Comparison of ENCODE assay signal across 22 mouse cellular contexts in the genomic region with DNA sequence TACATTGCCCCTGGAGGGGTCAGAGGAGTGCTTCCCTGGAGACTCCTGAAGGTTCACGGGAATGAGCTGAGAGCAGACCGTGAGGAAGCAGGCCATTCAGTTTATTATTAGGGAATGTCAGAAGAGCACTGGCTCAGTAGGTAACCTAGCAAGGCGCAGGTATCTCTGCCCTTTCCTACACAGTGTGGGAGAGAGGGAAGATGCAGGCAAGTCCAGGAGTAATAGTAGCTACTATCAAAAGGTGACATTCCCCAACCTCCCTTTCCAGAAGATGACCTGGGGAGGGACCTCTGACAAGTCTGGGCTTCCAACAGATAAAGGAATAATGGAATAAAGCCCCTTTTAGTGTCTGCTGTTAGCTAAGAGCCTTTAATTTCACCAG. TPM values are rescaled to one million over a fixed set of nuclear protein-coding genes. Genes with fewer than 3 reads are reported as not detected.
DNase-seq lines count a peak whose midpoint lies in the region; ATAC-seq and TF ChIP-seq lines count a peak whose summit lies in the region.
"Had no signal": no experiment of that assay in that cellular context is flagged by ENCODE, and none has a peak within 500 bp of the region (broad histone marks: within the 10 kb centered on the region; RNA-seq: fewer than 3 reads in every experiment).

No protein-coding gene starts in this region.

- intact Hi-C loops in gastrocnemius, adult 2 months (cut with DNase I): no loop called here

- H3K4me3 ChIP-seq in gastrocnemius, adult 2 months: no peak overlapping the region; the same call in 1 of the 2 replicates
- no peak overlapping the region for H3K4me3 ChIP-seq in hindbrain, embryonic 13.5 days
- H3K4me3 ChIP-seq in hindbrain, embryonic 10.5 days: no peak overlapping the region
- no peak overlapping the region for H3K4me3 ChIP-seq in midbrain, postnatal 0 days (ENCODE audit: low read depth, low read length)
- no peak overlapping the region for H3K4me3 ChIP-seq in midbrain, embryonic 10.5 days
- H3K4me3 ChIP-seq in cerebellum, adult 2 months (replicated peaks; ENCODE audit: insufficient read depth, low read depth, low read length): no peak overlapping the region
- H3K4me3 ChIP-seq: hindbrain, embryonic 15.5 days; limb, embryonic 13.5 days; neural tube, embryonic 13.5 days; stomach, embryonic 15.5 days had no signal

- no peaks in the 10 kb centered on the region for H3K9me3 ChIP-seq in hindbrain, embryonic 13.5 days
- H3K9me3 ChIP-seq in hindbrain, embryonic 10.5 days: no peaks in the 10 kb centered on the region
- H3K9me3 ChIP-seq in midbrain, postnatal 0 days (ENCODE audit: low read length): no peaks in the 10 kb centered on the region
- no peaks in the 10 kb centered on the region for H3K9me3 ChIP-seq in midbrain, embryonic 10.5 days (replicated peaks)
- H3K9me3 ChIP-seq: hindbrain, embryonic 15.5 days; limb, embryonic 13.5 days; neural tube, embryonic 13.5 days; stomach, embryonic 15.5 days had no signal

- peaks cover 20% of the 10 kb centered on the region for H3K4me1 ChIP-seq in hindbrain, embryonic 13.5 days (replicated peaks)
- peaks cover 11% of the 10 kb centered on the region for H3K4me1 ChIP-seq in hindbrain, embryonic 10.5 days (replicated peaks)
- peaks cover 2% of the 10 kb centered on the region for H3K4me1 ChIP-seq in midbrain, postnatal 0 days (ENCODE audit: insufficient read depth, low read length)
- peaks cover 26% of the 10 kb centered on the region for H3K4me1 ChIP-seq in midbrain, embryonic 10.5 days
- H3K4me1 ChIP-seq in cerebellum, adult 2 months (ENCODE audit: control insufficient read depth, insufficient read depth, low read length): peaks cover 44% of the 10 kb centered on the region

- WGBS in hindbrain, embryonic 13.5 days: 62% methylated on average over 3 of the region's 3 CpGs
- WGBS in hindbrain, embryonic 10.5 days: 61% methylated on average over 3 of the region's 3 CpGs
- WGBS in midbrain, postnatal 0 days: 39% methylated on average over 3 of the region's 3 CpGs
- 71% methylated on average over 3 of the region's 3 CpGs for WGBS in midbrain, embryonic 10.5 days
- 57% methylated on average over 3 of the region's 3 CpGs for WGBS in cerebellum, adult 2 months

- ATAC-seq in hindbrain, embryonic 13.5 days (ENCODE audit: low FRiP score): no peak
- no peak for ATAC-seq in midbrain, postnatal 0 days (ENCODE audit: low FRiP score)
- ATAC-seq: activated CD4-positive, CD25-positive, alpha-beta regulatory T cell, adult 4 months; Patski had no signal

- H3K4me2 ChIP-seq in hindbrain, embryonic 13.5 days: no peak overlapping the region
- no peak overlapping the region for H3K4me2 ChIP-seq in midbrain, postnatal 0 days (ENCODE audit: low read depth, low read length, poor library complexity, severe bottlenecking)
- H3K4me2 ChIP-seq: hindbrain, embryonic 15.5 days; limb, embryonic 13.5 days; neural tube, embryonic 13.5 days; stomach, embryonic 15.5 days had no signal

- TF ChIP-seq CTCF in gastrocnemius, adult 2 months (IDR thresholded peaks at IDR 0.05): no peak
- no peak for TF ChIP-seq CTCF in midbrain, postnatal 0 days (IDR thresholded peaks at IDR 0.05)
- no peak for TF ChIP-seq CTCF in cerebellum, adult 2 months (IDR thresholded peaks at IDR 0.05; ENCODE audit: borderline replicate concordance, insufficient read depth, low read depth, low read length)

- H3K9ac ChIP-seq in hindbrain, embryonic 13.5 days: no peak overlapping the region
- H3K9ac ChIP-seq in midbrain, postnatal 0 days (replicated peaks; ENCODE audit: low read length, poor library complexity, severe bottlenecking): 0 out of 2 replicates have a peak overlapping the region, but pooled peaks have one; percentile 19
- H3K9ac ChIP-seq: hindbrain, embryonic 15.5 days; limb, embryonic 13.5 days; neural tube, embryonic 13.5 days; stomach, embryonic 15.5 days had no signal

- H3K36me3 ChIP-seq in hindbrain, embryonic 13.5 days: peaks cover 22% of the 10 kb centered on the region
- H3K36me3 ChIP-seq in hindbrain, embryonic 10.5 days: peaks cover 22% of the 10 kb centered on the region
- peaks cover 6% of the 10 kb centered on the region for H3K36me3 ChIP-seq in midbrain, postnatal 0 days (ENCODE audit: insufficient read depth, low read length)
- H3K36me3 ChIP-seq in midbrain, embryonic 10.5 days: peaks cover 22% of the 10 kb centered on the region

- DNase-seq in gastrocnemius, adult 2 months: no peak
- DNase-seq in gastrocnemius, postnatal 25 days: no peak
- DNase-seq in hindbrain, embryonic 10.5 days (ENCODE audit: low spot score): no peak
- DNase-seq in midbrain, postnatal 0 days (ENCODE audit: low spot score): no peak
- DNase-seq in midbrain, embryonic 10.5 days (ENCODE audit: low spot score): no peak
- no peak for DNase-seq in urinary bladder, adult 18-20 months (ENCODE audit: low spot score in 2 of 2)
- no peak for DNase-seq in cerebellum, adult 2 months
- DNase-seq: adrenal gland, postnatal 14 days; B cell, adult 2 months; cerebellum, adult 18-20 months; kidney, adult 18-20 months; kidney, postnatal 14 days; right cerebral cortex, postnatal 14 days had no signal

- H3K27me3 ChIP-seq in hindbrain, embryonic 13.5 days: 0 out of 2 replicates have a peak, but pooled peaks cover 4% of the 10 kb centered on the region
- H3K27me3 ChIP-seq in hindbrain, embryonic 10.5 days (ENCODE audit: insufficient read depth, poor library complexity, severe bottlenecking): peaks cover 8% of the 10 kb centered on the region; the same call in 1 of the 2 replicates
- H3K27me3 ChIP-seq in midbrain, postnatal 0 days (ENCODE audit: insufficient read depth, low read length): no peaks in the 10 kb centered on the region
- H3K27me3 ChIP-seq in midbrain, embryonic 10.5 days (ENCODE audit: low read depth, poor library complexity, severe bottlenecking): peaks cover 17% of the 10 kb centered on the region
- H3K27me3 ChIP-seq in cerebellum, adult 2 months (ENCODE audit: control insufficient read depth, insufficient read depth, low read length): no peaks in the 10 kb centered on the region
- H3K27me3 ChIP-seq: hindbrain, embryonic 15.5 days; limb, embryonic 13.5 days; neural tube, embryonic 13.5 days; Patski; stomach, embryonic 15.5 days had no signal

- peak overlapping the region; percentile 52 for H3K27ac ChIP-seq in gastrocnemius, adult 2 months
- 0 out of 2 replicates have a peak overlapping the region, but pooled peaks have one; percentile 30 for H3K27ac ChIP-seq in hindbrain, embryonic 13.5 days
- H3K27ac ChIP-seq in hindbrain, embryonic 10.5 days: no peak overlapping the region
- peak overlapping the region; percentile 32; the same call in 1 of the 2 replicates for H3K27ac ChIP-seq in midbrain, postnatal 0 days (ENCODE audit: low read depth, low read length)
- H3K27ac ChIP-seq in midbrain, embryonic 10.5 days (replicated peaks): no peak overlapping the region
- no peak overlapping the region for H3K27ac ChIP-seq in cerebellum, adult 2 months (ENCODE audit: insufficient read depth, low read length)
- H3K27ac ChIP-seq: hindbrain, embryonic 15.5 days; limb, embryonic 13.5 days; neural tube, embryonic 13.5 days; stomach, embryonic 15.5 days had no signal

- TF ChIP-seq POLR2A in cerebellum, adult 2 months (IDR thresholded peaks at IDR 0.05; ENCODE audit: borderline replicate concordance, insufficient read depth, low read length): no peak

RNA-seq across cellular contexts. Expression of gene Zdhhc22, which starts 21.0 kb away (rescaled TPM):
- total RNA-seq in gastrocnemius, adult 2 months (2021): not detected
- not detected for total RNA-seq in gastrocnemius, postnatal 25 days (2021)
- 12.1 and 13.4 TPM in 2 replicates for polyA plus RNA-seq in hindbrain, embryonic 13.5 days (2015; fragmentation: Nextera tagmentation; extraction: Ambion mirVana)
- 0.14 and 0.75 TPM in 2 replicates for polyA plus RNA-seq in hindbrain, embryonic 10.5 days (2016; fragmentation: Nextera tagmentation; extraction: Ambion mirVana)
- total RNA-seq in midbrain, postnatal 0 days (2014; rRNA removed): 19.4 and 21.9 TPM in 2 replicates
- 30.9 and 32.2 TPM in 2 replicates for polyA plus RNA-seq in midbrain, postnatal 0 days (2015; fragmentation: Nextera tagmentation; extraction: Ambion mirVana)
- polyA plus RNA-seq in midbrain, embryonic 10.5 days (2016; fragmentation: Nextera tagmentation; extraction: Ambion mirVana): 0.15 and 0.24 TPM in 2 replicates
- 28.1 and 29.3 TPM in 2 replicates for polyA plus RNA-seq in cerebellum, adult 2 months (2012; rRNA removed)
- total RNA-seq: heart, adult 8-10 months had no signal
- polyA plus RNA-seq: limb, embryonic 13.5 days; Patski; spleen, adult 2 months had no signal

RNA-seq across cellular contexts. Expression of gene Cipc, which starts 22.4 kb away (rescaled TPM):
- 10 to 100 TPM; 32.2 to 33.8 TPM for total RNA-seq in gastrocnemius, adult 2 months (2021)
- total RNA-seq in gastrocnemius, postnatal 25 days (2021): 10 to 100 TPM; 22.7 to 32.3 TPM
- polyA plus RNA-seq in hindbrain, embryonic 13.5 days (2015; fragmentation: Nextera tagmentation; extraction: Ambion mirVana): 44.1 and 45.4 TPM in 2 replicates
- polyA plus RNA-seq in hindbrain, embryonic 10.5 days (2016; fragmentation: Nextera tagmentation; extraction: Ambion mirVana): 33.9 and 35.2 TPM in 2 replicates
- total RNA-seq in midbrain, postnatal 0 days (2014; rRNA removed): 65.7 and 77.5 TPM in 2 replicates
- polyA plus RNA-seq in midbrain, postnatal 0 days (2015; fragmentation: Nextera tagmentation; extraction: Ambion mirVana): 34.6 and 37.6 TPM in 2 replicates
- polyA plus RNA-seq in midbrain, embryonic 10.5 days (2016; fragmentation: Nextera tagmentation; extraction: Ambion mirVana): 33.2 and 35.5 TPM in 2 replicates
- polyA plus RNA-seq in cerebellum, adult 2 months (2012; rRNA removed): 122 and 127 TPM in 2 replicates

RNA-seq across cellular contexts. Expression of gene Tmem63c, which starts 51.9 kb away (rescaled TPM):
- not detected for total RNA-seq in gastrocnemius, adult 2 months (2021)
- total RNA-seq in gastrocnemius, postnatal 25 days (2021): not detected
- 6.8 and 7.3 TPM in 2 replicates for polyA plus RNA-seq in hindbrain, embryonic 13.5 days (2015; fragmentation: Nextera tagmentation; extraction: Ambion mirVana)
- 0.10 and 0.35 TPM in 2 replicates for polyA plus RNA-seq in hindbrain, embryonic 10.5 days (2016; fragmentation: Nextera tagmentation; extraction: Ambion mirVana)
- 25.4 and 30.1 TPM in 2 replicates for total RNA-seq in midbrain, postnatal 0 days (2014; rRNA removed)
- 10.2 and 10.7 TPM in 2 replicates for polyA plus RNA-seq in midbrain, postnatal 0 days (2015; fragmentation: Nextera tagmentation; extraction: Ambion mirVana)
- polyA plus RNA-seq in midbrain, embryonic 10.5 days (2016; fragmentation: Nextera tagmentation; extraction: Ambion mirVana): 0.14 and 0.75 TPM in 2 replicates
- 55.9 and 71.0 TPM in 2 replicates for polyA plus RNA-seq in cerebellum, adult 2 months (2012; rRNA removed)
- polyA plus RNA-seq: Patski had no signal

Comparison
In these comparisons a context has a peak if more than half of its experiments do, and no peak if none do; other contexts are left out.
1. H3K27ac ChIP-seq: peak in gastrocnemius, adult 2 months (single experiment), hindbrain, embryonic 13.5 days (single experiment) and midbrain, postnatal 0 days (single experiment); none in hindbrain, embryonic 10.5 days (single experiment), midbrain, embryonic 10.5 days (single experiment) and cerebellum, adult 2 months (single experiment).